Mouse (Mus musculus) small intestine, adult 2 months (tissue): Measurements from ENCODE around the gene Astn1. TPM values are rescaled to one million over a fixed set of nuclear protein-coding genes. Genes with fewer than 3 reads are reported as not detected.
A peak's percentile ranks its signal among the peaks of the same experiment; 100 is the strongest.

ENCODE experiments used
- H3K27ac ChIP-seq: fragments of 200-500 bp; 2 replicates; pipeline ENCODE4 v1.5.1; 2012; ENCODE audit warnings: low read depth, low read length, control low read depth, inconsistent platforms; ENCODE audit not compliant: insufficient read depth
- H3K27me3 ChIP-seq: fragments of 200-500 bp; 2 replicates; pipeline ENCODE4 v1.6.1; 2012; ENCODE audit warnings: mild to moderate bottlenecking, moderate library complexity, low read length, inconsistent platforms; ENCODE audit not compliant: control insufficient read depth, insufficient read depth
- H3K36me3 ChIP-seq: fragments of 200-500 bp; 2 replicates; pipeline ENCODE4 v1.6.1; 2012; ENCODE audit warnings: mild to moderate bottlenecking, low read length, control low read depth, inconsistent platforms; ENCODE audit not compliant: control insufficient read depth, insufficient read depth
- H3K4me1 ChIP-seq: fragments of 200-500 bp; 2 replicates; pipeline ENCODE4 v1.6.1; 2012; ENCODE audit warnings: low read length, inconsistent platforms, mixed read lengths; ENCODE audit not compliant: control insufficient read depth, insufficient read depth, insufficient read length
- H3K4me3 ChIP-seq: fragments of 200-500 bp; 2 replicates; pipeline ENCODE4 v1.5.1; 2012; ENCODE audit warnings: low read depth, mild to moderate bottlenecking, control low read depth, inconsistent platforms, low read length, moderate library complexity
- CTCF ChIP-seq: fragments of 200-500 bp; IDR thresholded peaks from 2 replicates; pipeline ENCODE4 v1.5.1; 2012; ENCODE audit warnings: low read depth, mild to moderate bottlenecking, control low read depth, inconsistent platforms, low read length, moderate library complexity, mixed read lengths; ENCODE audit not compliant: insufficient replicate concordance, insufficient read length; ENCODE audit errors: extremely low read depth
- POLR2A ChIP-seq: fragments of 200-500 bp; IDR thresholded peaks from 2 replicates; pipeline ENCODE4 v1.6.1; 2012; ENCODE audit warnings: low read depth, mild to moderate bottlenecking, control low read depth, inconsistent platforms, low read length, moderate library complexity
- WGBS: fragments of 180-500 bp; shearing (Covaris S2); methylation state at CpG from one replicate; pipeline ENCODE4 v1.1.7; 2018; 5-methylcytosine and 5-hydroxymethylcytosine counted together
- polyA plus RNA-seq: library from polyadenylated mRNA; depleted of rRNA; stranded (reverse); fragments of >200 nt; gene quantifications from 2 replicates; pipeline ENCODE4 v1.2.3, GENCODE M21; 2012

Gene Astn1
- polyA plus RNA-seq, 1 experiment: 0.34 TPM

DNA sequence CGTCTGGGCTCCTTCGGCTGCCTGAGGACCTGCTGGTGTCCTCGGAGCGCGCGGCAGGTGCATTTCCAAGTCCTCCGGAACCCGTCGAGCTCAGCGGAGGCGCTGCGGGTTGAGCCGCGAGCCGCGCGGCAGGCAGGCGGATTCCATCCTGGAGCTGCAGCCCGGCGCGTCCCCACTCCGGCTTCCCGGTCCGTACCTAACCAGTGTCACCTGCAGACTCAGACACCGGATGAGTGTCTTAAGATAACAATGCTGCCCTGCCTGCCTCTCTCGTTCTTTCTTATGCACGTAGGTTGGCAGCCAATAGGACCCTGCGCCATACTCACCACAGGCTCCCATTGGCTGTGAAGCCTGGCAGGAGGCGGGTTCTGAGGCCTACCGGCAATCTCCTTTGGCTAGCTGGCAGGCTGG, 6.0 kb upstream of the Astn1 start, which contains the start of gene Brinp2:
Gene Brinp2, minus strand, starts transcription at position 276 of the 411 bp plus-strand sequence.
- peak within 1 kb of the TSS; percentile 50 for H3K4me3 ChIP-seq
- WGBS: 2% methylated on average over 30 of the region's 30 CpGs
- H3K27me3 ChIP-seq: 0 out of 2 replicates have a peak, but pooled peaks cover 6% of the 10 kb centered on the region
- no peaks in the 10 kb centered on the region for H3K36me3 ChIP-seq
- no peak within 1 kb of the TSS for H3K27ac ChIP-seq
- TF ChIP-seq POLR2A: no peak
- TF ChIP-seq CTCF: no peak
- H3K4me1 ChIP-seq: peaks cover 3% of the 10 kb centered on the region; the same call in 1 of the 2 replicates

DNA sequence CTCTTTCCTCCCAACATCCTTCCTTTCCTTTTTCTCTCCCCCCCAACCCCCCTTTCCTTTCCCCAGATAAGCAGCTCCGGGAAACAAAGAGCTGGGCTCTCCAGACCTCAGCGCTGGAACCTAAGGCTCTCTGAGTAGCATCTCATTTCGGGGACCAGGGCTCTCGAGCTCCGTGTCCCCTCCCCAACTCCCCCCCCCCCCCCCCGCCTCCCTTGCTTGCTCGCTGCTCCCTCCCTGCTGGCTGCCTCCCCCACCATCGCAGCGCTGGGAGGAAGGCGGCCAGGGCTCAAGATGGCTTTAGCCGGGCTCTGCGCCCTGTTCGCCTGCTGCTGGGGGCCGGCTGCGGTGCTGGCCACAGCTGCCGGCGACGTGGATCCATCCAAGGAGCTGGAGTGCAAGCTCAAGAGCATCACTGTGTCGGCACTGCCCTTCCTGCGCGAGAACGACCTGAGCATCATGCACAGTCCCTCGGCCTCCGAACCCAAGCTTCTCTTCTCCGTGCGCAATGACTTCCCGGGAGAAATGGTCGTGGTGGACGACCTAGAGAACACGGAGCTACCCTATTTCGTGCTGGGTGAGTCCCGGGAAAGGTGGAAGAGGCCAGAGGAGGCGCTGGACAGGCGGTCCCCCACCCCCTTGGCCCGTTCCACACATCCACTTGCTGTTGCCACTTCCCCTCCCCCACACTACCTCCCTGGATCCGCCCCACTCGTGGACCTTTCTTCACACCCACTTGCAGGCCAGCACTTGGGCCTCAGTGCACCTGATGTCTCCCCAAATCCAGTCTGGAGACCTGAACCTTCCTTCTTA, 424 bp downstream of the Astn1 start:
- WGBS: 6% methylated on average over 36 of the region's 37 CpGs
- TF ChIP-seq POLR2A: no peak
- no peak for TF ChIP-seq CTCF
- no peaks in the 10 kb centered on the region for H3K4me1 ChIP-seq
- H3K27me3 ChIP-seq: no peaks in the 10 kb centered on the region
- no peaks in the 10 kb centered on the region for H3K36me3 ChIP-seq
- no peak overlapping the region for H3K27ac ChIP-seq
- H3K4me3 ChIP-seq: peak overlapping the region; percentile 16; the same call in 1 of the 2 replicates

DNA sequence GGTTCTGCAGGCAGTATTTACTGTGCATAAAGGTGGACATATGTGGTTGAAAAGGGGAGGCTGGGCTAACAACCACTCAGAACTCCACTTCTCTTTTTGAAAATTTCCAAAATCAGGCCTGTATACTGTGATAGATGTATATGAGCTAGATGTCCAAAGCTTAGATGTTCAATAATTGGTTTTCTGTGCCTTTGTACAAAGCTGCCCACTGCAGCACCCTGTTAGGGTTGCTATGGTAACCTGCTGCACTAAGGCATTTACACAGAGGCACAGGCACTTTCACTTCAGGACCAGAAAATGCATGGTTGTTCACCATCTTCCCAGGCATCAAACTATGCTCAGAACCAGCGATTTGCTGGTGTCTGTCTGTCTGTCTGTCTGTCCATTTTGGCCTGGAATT, 2.4 kb downstream of the Astn1 start:
- Histone ChIP-seq H3K27ac (no peak overlapping the region), H3K4me3 (no peak overlapping the region), H3K27me3 (no peaks in the 10 kb centered on the region), H3K36me3 (no peaks in the 10 kb centered on the region), H3K4me1 (no peaks in the 10 kb centered on the region)
- 47% methylated on average over 1 of the region's 1 CpGs for WGBS
- TF ChIP-seq CTCF: no peak
- TF ChIP-seq POLR2A: no peak

DNA sequence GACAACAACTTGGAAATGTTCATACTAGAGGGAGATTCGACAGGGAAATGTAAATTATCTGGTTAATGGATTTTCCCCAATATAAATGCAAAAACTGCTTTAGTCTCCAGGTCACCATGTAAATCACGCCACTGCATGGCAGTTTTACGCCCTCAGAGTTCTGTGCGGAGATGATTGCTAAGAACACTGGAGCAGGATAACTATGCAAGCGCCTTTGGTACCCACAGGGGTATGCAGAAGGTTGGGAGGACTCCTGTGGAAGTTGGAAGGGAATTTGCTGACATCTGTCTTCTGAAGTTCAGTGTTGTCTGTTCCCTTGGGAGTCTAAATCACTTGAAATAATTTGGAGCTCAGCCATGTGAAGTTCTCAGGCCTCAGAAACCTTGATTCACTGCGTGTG, 20.2 kb downstream of the Astn1 start:
- Histone ChIP-seq H3K4me3 (no peak overlapping the region), H3K27ac (no peak overlapping the region), H3K27me3 (no peaks in the 10 kb centered on the region), H3K36me3 (no peaks in the 10 kb centered on the region), H3K4me1 (no peaks in the 10 kb centered on the region)
- WGBS: 72% methylated on average over 6 of the region's 6 CpGs
- TF ChIP-seq POLR2A: no peak
- no peak for TF ChIP-seq CTCF

DNA sequence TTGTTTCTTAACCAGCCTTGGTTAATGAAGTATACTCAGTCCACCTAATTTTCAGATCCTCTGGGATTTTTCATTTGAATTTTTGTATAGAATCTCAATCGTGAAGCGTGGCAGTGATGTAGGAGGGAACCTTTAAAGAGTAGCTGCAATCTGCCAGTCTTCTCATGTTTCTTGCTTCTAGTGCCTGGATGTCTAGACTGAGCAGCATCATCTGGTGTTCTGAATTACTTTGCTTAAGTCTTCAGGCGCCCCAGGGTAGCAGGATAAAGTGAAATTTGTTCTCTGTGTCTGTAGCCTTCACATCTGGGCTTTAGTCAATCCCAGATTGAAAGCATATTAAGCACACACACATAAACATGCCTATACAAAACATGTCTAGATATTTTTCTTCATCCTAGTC, 21.1 kb downstream of the Astn1 start:
- H3K27me3 ChIP-seq: no peaks in the 10 kb centered on the region
- H3K4me3 ChIP-seq: no peak overlapping the region
- TF ChIP-seq POLR2A: no peak
- no peak for TF ChIP-seq CTCF
- WGBS: 75% methylated on average over 3 of the region's 3 CpGs
- no peaks in the 10 kb centered on the region for H3K4me1 ChIP-seq
- no peaks in the 10 kb centered on the region for H3K36me3 ChIP-seq
- no peak overlapping the region for H3K27ac ChIP-seq

DNA sequence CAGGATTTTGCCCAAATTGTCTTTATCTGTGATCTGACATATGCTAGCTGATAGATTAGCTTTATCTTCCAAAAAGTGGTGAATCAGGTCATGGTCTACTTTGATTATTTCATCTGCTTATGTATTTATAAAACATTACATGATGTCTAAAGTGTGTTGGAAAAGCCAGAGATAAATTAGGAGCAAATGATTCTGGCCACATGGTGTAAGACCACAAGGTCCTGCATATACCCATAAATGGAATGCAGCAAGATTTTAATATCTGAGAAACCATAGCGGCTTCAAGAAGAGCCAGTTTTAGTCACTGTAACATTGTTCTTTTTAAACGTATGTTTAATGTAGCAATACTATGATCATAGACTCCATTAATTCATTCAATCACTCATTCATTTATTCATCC, 23.2 kb downstream of the Astn1 start:
- 90% methylated on average over 2 of the region's 2 CpGs for WGBS
- Histone ChIP-seq H3K36me3 (no peaks in the 10 kb centered on the region), H3K27ac (no peak overlapping the region), H3K4me3 (no peak overlapping the region), H3K27me3 (no peaks in the 10 kb centered on the region), H3K4me1 (no peaks in the 10 kb centered on the region)
- no peak for TF ChIP-seq CTCF
- TF ChIP-seq POLR2A: no peak

DNA sequence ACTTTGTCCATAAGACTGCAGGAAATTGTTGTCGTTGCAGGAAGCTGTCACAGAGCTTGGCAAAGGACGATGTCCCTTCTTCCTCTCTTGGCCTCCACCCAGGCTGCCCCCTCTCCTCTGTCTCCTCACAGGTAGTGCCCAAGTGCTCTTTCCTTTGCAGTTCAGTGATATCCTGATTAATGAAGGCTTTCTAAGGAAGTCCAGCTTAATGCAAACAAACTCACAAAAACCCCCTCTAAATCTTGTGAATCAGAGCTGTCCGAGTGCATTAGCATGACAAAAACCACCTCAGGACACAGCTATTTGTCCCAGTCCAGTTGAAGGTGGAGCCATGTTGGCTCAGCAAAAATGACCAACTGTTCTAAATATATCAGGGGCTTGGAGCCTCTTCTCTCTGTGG, 24.7 kb downstream of the Astn1 start:
- TF ChIP-seq POLR2A: no peak
- no peak for TF ChIP-seq CTCF
- 55% methylated on average over 3 of the region's 3 CpGs for WGBS
- Histone ChIP-seq H3K27ac (no peak overlapping the region), H3K4me1 (no peaks in the 10 kb centered on the region), H3K4me3 (no peak overlapping the region), H3K27me3 (no peaks in the 10 kb centered on the region), H3K36me3 (no peaks in the 10 kb centered on the region)

DNA sequence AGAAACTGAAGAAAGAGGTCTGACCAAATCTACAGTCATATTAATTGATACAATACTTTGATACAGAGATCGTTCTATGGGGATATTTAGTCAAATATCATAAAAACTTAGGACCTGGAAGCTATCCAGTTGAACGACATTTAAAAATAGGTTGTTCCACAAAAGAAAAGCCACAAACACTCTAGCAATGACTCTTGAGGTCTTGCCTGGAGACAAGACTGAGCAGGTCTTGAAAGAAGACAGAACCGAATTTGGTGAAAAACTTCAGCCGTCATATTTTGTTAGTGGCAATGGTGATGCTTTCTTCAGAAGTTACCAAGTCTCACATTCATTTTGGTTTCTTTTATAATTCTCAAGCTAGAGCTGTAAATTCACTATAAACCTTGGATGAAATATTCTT, 26.9 kb downstream of the Astn1 start:
- H3K4me3 ChIP-seq: no peak overlapping the region
- TF ChIP-seq CTCF (no peak), POLR2A (no peak)
- no peaks in the 10 kb centered on the region for H3K4me1 ChIP-seq
- no peaks in the 10 kb centered on the region for H3K27me3 ChIP-seq
- no peaks in the 10 kb centered on the region for H3K36me3 ChIP-seq
- WGBS: 84% methylated on average over 4 of the region's 4 CpGs
- H3K27ac ChIP-seq: no peak overlapping the region
